Mouse (Mus musculus) c-Kit-positive CD71-positive TER-119-positive erythroid progenitor cells, embryonic 14.5 days (primary cell): ENCODE data around the gene Zfp52.

ENCODE experiments used
- DNase-seq: peaks from one replicate; pipeline ENCODE4 v3.0.0-alpha.2; 2013; ENCODE audit warnings: low spot score

Gene Zfp52

GRCm38 (mm10) chr17:21566220-21566619, 30.9 kb downstream of the Zfp52 start:
- peak; percentile 72 for DNase-seq

- peak; percentile 84 for DNase-seq
Observed at GRCm38 (mm10) chr17:21566728-21567349, 31.5 kb downstream of the Zfp52 start, which contains the start of gene Zfp948. Gene Zfp948, plus strand, starts transcription at chr17:21567008.

GRCm38 (mm10) chr17:21567696-21568095, 32.4 kb downstream of the Zfp52 start:
- peak; percentile 42 for DNase-seq

GRCm38 (mm10) chr17:21579080-21579479, 43.7 kb downstream of the Zfp52 start:
- peak; percentile 20 for DNase-seq

GRCm38 (mm10) chr17:21579493-21580175, 44.3 kb downstream of the Zfp52 start:
- DNase-seq: peak; percentile 79

- no peak for DNase-seq
Observed at GRCm38 (mm10) chr17:21585521-21585920, 50.2 kb downstream of the Zfp52 start.
